Mouse (Mus musculus): ENCODE measurements around the gene Snx18. TPM values are rescaled to one million over a fixed set of nuclear protein-coding genes. Genes with fewer than 3 reads are reported as not detected.

Snx18 gene
- polyA plus RNA-seq, 1 experiment from 2014 or later, result 13.8 TPM

DNA sequence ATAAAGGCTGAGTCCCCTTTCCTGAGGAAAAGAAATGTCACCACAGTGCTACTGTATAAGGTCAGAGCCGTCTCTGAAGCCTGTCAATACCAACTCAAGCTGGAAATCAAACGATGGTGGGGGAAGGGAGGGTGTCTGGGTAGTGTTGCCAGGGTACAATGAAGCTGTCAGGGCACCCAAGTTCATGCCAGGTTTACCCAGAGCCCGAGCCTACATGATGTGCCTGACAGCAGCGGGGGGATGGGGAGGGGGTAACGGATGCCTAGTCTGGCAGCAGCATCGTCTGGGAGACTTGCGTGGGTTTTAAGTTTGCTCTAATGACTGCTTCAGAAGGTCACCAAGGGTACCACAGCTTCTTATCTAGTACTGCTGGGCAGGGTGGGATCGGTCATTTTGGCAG lies 23.1 kb downstream of the Snx18 start:
- H3K27ac ChIP-seq (replicated peaks), result no peak overlapping the region
- ATAC-seq (ENCODE audit: extremely low read depth, insufficient number of reproducible peaks, low FRiP score, low TSS enrichment), result no peak
- WGBS, result 44% methylated on average over 8 of the region's 8 CpGs

DNA sequence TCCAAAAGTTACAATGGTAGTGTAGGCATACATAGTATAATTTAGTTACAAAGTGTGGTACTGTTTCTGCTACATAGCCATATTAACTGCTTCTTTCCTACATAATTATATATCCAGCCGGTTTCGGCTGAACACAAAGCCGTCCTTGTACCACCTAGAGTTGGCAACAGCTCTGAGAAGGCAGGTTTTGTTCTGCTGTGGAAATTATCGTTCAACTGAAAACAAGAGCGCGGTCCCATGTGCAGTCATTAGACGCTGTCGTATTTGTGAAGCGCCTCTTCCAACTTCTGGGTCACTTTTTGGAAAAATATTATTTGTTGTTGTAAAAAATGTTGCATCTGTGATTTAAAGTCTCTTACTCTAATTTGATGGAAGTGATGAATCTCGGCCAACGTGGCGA lies 24.0 kb downstream of the Snx18 start:
- ATAC-seq (ENCODE audit: extremely low read depth, insufficient number of reproducible peaks, low FRiP score, low TSS enrichment), result no peak
- H3K27ac ChIP-seq (replicated peaks), result no peak overlapping the region
- H3K36me3 ChIP-seq, result peaks cover 47% of the 10 kb centered on the region
- H3K9ac ChIP-seq, result no peak overlapping the region
- peaks cover 56% of the 10 kb centered on the region for H3K4me1 ChIP-seq
- H3K4me2 ChIP-seq, result no peak overlapping the region
- no peaks in the 10 kb centered on the region for H3K27me3 ChIP-seq (replicated peaks)
- 90% methylated on average over 12 of the region's 12 CpGs for WGBS
- H3K4me3 ChIP-seq, result no peak overlapping the region
- H3K9me3 ChIP-seq, result no peaks in the 10 kb centered on the region

More for the DNA sequence above, 23.1 kb downstream of the Snx18 start:
- H3K4me3 ChIP-seq, result no peak overlapping the region
- no peaks in the 10 kb centered on the region for H3K9me3 ChIP-seq
- H3K36me3 ChIP-seq, result peaks cover 45% of the 10 kb centered on the region
- peak overlapping the region; percentile 27 for H3K4me2 ChIP-seq
- no peaks in the 10 kb centered on the region for H3K27me3 ChIP-seq (replicated peaks)
- no peak overlapping the region for H3K9ac ChIP-seq
- peaks cover 59% of the 10 kb centered on the region for H3K4me1 ChIP-seq

DNA sequence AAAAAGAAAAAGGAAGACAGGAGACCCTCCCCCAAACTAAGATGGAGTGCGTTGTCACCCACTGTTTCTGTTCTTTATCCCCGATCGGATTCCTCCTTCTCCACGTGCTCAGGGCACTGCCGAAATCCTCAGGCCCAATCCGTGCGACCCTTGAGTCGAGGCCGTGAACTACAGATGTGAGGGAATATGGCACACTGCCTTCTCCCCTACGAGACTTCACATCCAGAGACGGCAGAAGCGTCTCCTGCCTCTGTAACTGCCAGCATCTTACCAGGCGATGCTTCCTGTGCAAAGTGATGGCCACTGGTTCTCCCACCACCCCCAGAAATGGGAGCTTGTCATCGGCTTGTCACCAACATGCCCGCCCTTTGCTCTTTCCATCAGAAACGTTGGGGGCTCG lies 24.7 kb downstream of the Snx18 start:
- H3K4me3 ChIP-seq, result no peak overlapping the region
- H3K4me1 ChIP-seq, result peaks cover 54% of the 10 kb centered on the region
- H3K4me2 ChIP-seq, result no peak overlapping the region
- no peaks in the 10 kb centered on the region for H3K9me3 ChIP-seq
- no peaks in the 10 kb centered on the region for H3K27me3 ChIP-seq (replicated peaks)
- 0 out of 2 replicates have a peak overlapping the region, but pooled peaks have one; percentile 10 for H3K9ac ChIP-seq
- no peak for ATAC-seq (ENCODE audit: extremely low read depth, insufficient number of reproducible peaks, low FRiP score, low TSS enrichment)
- WGBS, result 83% methylated on average over 17 of the region's 17 CpGs
- H3K27ac ChIP-seq (replicated peaks), result no peak overlapping the region
- H3K36me3 ChIP-seq, result peaks cover 47% of the 10 kb centered on the region

DNA sequence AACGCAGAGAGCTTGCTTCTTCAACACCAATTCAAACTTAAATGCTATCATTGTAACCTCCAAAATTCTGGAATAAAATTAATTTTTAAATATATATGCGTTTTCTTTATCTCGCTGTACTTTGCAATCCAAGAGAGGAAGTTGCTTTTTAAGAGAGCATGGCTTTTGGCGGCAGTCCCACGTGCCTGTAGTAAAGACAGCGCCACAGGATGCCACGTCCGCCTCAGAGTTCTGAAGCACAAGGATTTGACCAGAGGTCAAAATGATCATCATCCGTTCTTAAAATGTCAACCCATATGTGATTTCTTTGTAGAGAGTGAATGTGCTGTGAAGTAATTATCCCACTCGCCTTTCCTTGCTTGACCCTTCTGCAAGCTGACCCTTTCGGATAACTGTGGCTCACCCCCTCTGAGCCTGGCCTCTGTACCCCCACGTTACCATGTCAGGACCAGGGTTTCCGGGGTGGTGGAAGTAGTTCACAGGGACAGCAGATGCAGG lies 25.6 kb downstream of the Snx18 start:
- H3K4me2 ChIP-seq, result no peak overlapping the region
- ATAC-seq (ENCODE audit: extremely low read depth, insufficient number of reproducible peaks, low FRiP score, low TSS enrichment), result no peak
- H3K27ac ChIP-seq (replicated peaks), result no peak overlapping the region
- H3K36me3 ChIP-seq, result peaks cover 47% of the 10 kb centered on the region
- H3K4me3 ChIP-seq, result no peak overlapping the region
- no peak overlapping the region for H3K9ac ChIP-seq
- WGBS, result 80% methylated on average over 13 of the region's 13 CpGs
- H3K4me1 ChIP-seq, result peaks cover 48% of the 10 kb centered on the region
- no peaks in the 10 kb centered on the region for H3K27me3 ChIP-seq (replicated peaks)
- H3K9me3 ChIP-seq, result no peaks in the 10 kb centered on the region

DNA sequence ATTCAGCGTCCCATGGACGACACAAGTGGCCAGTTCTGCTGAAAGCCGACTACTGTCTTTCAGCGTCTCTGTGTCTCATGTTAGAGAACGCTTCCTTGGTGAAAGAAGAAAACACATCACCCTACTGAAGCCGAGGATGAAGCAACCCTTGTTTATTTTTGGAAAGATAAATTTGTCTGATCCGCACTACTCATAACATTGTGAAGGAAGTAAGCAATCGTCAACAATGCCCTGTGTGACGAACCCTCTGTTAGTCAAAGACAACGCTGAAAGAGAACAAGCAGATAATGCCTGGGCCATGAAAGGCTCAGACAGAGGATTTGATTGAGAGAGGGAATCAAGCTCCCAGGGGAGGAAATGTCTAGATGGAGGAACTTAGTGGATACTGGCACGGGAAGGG lies 27.0 kb downstream of the Snx18 start:
- ATAC-seq (ENCODE audit: extremely low read depth, insufficient number of reproducible peaks, low FRiP score, low TSS enrichment), result no peak
- no peak overlapping the region for H3K4me3 ChIP-seq
- H3K4me1 ChIP-seq, result peaks cover 43% of the 10 kb centered on the region
- no peak overlapping the region for H3K9ac ChIP-seq
- 67% methylated on average over 11 of the region's 11 CpGs for WGBS
- H3K27ac ChIP-seq (replicated peaks), result no peak overlapping the region
- peaks cover 47% of the 10 kb centered on the region for H3K36me3 ChIP-seq
- H3K4me2 ChIP-seq, result no peak overlapping the region
- H3K9me3 ChIP-seq, result no peaks in the 10 kb centered on the region
- H3K27me3 ChIP-seq (replicated peaks), result no peaks in the 10 kb centered on the region

DNA sequence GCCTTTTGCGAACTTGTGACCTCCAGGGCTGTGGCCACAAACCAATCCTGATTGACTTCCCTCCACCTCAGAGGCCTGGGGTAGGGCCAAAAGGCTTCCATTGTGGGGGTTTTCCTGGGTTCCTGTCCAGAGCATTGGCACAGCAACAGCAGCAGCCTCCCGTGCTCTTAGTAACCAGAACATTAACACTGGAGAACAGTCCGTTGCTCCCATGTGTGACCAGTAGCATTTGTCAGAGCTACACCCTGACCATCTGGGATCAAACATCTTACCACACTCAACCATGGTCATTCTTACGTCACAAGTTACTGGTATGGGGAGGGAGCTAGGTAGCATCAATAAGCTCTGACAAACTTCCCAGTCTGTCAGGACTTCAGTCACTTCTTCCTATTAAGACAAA lies 28.1 kb downstream of the Snx18 start:
- WGBS, result 90% methylated on average over 4 of the region's 4 CpGs
- no peak overlapping the region for H3K9ac ChIP-seq
- peaks cover 47% of the 10 kb centered on the region for H3K36me3 ChIP-seq
- H3K9me3 ChIP-seq, result no peaks in the 10 kb centered on the region
- H3K27me3 ChIP-seq (replicated peaks), result no peaks in the 10 kb centered on the region
- H3K4me1 ChIP-seq, result peaks cover 32% of the 10 kb centered on the region
- H3K4me2 ChIP-seq, result no peak overlapping the region
- H3K27ac ChIP-seq (replicated peaks), result no peak overlapping the region
- H3K4me3 ChIP-seq, result no peak overlapping the region
- ATAC-seq (ENCODE audit: extremely low read depth, insufficient number of reproducible peaks, low FRiP score, low TSS enrichment), result no peak

DNA sequence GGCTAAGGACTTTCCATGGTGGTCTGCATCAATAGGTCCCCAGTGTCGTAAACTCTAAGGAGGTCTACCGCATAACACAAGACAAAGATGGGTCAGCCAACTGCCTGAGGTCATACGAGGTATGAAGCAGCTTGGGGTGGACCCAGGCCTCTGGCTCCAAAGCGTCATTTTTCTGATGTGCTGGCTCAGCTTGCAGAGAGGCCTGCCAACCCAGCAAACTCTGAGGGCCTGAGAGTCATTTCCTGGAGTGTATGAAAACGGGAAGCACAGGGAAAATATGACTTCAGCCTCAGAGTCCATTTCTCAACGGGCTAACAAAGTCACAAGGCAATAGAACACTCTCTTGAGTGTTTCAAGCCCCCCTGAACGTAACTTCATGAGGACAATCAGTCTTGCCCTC lies 28.9 kb downstream of the Snx18 start:
- Histone ChIP-seq H3K27me3 (replicated peaks) (no peaks in the 10 kb centered on the region), H3K9me3 (no peaks in the 10 kb centered on the region), H3K36me3 (peaks cover 45% of the 10 kb centered on the region), H3K9ac (no peak overlapping the region), H3K27ac (replicated peaks) (no peak overlapping the region), H3K4me2 (no peak overlapping the region), H3K4me1 (peaks cover 27% of the 10 kb centered on the region), H3K4me3 (no peak overlapping the region)
- WGBS, result 73% methylated on average over 7 of the region's 7 CpGs
- no peak for ATAC-seq (ENCODE audit: extremely low read depth, insufficient number of reproducible peaks, low FRiP score, low TSS enrichment)

DNA sequence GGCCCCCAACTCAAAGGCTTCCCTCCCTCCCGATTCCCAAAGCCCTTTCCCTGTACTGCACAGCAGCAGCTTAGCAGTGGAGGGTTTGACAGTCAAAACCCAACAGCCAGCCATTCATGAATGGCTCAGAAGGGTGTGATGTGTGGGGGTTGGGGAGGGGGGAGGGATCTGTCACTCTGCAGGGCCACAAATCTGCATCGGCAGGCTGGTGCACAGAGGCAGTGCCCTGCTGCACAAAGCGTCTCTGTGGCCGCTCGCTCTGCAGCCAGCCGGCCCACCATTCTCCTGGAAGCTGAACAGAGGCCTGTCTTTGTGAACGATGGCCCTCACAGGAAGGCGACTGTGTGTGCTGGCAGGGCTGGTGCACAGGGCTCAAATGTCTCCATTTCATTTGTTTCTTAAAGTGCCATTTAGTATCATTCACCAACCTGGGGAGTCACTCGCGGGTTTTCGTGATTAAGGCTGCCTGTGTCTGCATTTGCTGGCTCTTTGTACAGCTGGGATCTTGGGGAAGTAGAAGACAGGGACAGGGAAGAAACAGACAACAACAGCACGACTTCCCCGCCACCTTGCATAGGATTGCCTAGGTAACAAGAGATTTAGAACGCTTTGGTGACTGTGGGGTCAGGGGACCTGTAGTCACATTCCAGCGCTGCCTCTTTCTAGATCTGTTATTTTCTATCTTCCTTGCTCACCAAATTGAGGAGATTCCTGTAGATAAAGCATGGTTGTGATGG lies 31.0 kb downstream of the Snx18 start:
- no peaks in the 10 kb centered on the region for H3K27me3 ChIP-seq (replicated peaks)
- no peak for ATAC-seq (ENCODE audit: extremely low read depth, insufficient number of reproducible peaks, low FRiP score, low TSS enrichment)
- H3K4me3 ChIP-seq, result no peak overlapping the region
- peaks cover 24% of the 10 kb centered on the region for H3K36me3 ChIP-seq
- peaks cover 27% of the 10 kb centered on the region for H3K4me1 ChIP-seq
- H3K27ac ChIP-seq (replicated peaks), result 0 out of 2 replicates have a peak overlapping the region, but pooled peaks have one; percentile 4
- WGBS, result 32% methylated on average over 15 of the region's 15 CpGs
- H3K4me2 ChIP-seq, result peak overlapping the region; percentile 24
- H3K9me3 ChIP-seq, result no peaks in the 10 kb centered on the region
- H3K9ac ChIP-seq, result peak overlapping the region; percentile 35; the same call in 1 of the 2 replicates

DNA sequence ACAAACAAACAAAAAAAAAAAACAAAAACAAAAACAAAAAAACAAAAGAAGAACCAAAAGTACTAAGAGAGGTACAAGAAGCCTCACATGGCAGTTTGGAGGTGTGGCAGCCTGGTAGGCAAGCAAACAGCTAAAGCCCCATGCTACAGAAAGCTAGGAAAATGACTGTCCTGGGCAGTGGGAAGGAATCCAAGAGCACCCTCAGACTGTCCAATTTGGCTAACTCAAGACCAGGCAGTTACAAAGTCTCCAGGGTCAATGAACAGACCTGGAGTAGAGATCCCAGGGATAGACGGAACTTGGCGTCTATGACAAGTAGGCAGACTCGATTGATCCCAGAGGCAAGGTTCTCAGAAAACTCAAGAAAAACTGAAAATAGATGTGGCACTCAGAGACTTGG lies 32.8 kb downstream of the Snx18 start:
- no peaks in the 10 kb centered on the region for H3K27me3 ChIP-seq (replicated peaks)
- peaks cover 6% of the 10 kb centered on the region for H3K36me3 ChIP-seq
- WGBS, result 85% methylated on average over 3 of the region's 3 CpGs

DNA sequence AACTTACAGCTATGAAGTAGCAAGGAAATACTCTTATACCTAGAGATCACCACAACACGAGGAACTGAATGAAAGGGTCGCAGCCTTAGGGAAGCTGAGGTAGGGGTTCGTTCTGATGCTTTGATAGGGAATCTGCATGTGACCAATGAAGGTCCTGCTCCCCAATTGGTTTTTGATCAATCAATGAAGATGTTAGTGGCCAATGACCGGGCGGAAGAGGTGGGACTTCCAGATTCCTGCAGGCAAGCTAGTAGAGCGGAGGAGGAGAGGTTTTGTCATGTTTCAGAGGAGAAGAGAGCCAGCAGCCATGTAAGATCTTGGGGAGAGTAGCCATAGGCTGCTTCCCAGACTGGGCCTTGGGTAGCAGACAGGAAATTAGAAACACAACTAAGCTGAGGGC lies 33.9 kb downstream of the Snx18 start:
- Histone ChIP-seq H3K4me1 (peaks cover 11% of the 10 kb centered on the region), H3K27me3 (replicated peaks) (no peaks in the 10 kb centered on the region), H3K4me2 (no peak overlapping the region), H3K9me3 (no peaks in the 10 kb centered on the region), H3K9ac (no peak overlapping the region), H3K36me3 (no peaks in the 10 kb centered on the region), H3K4me3 (no peak overlapping the region), H3K27ac (replicated peaks) (no peak overlapping the region)
- 66% methylated on average over 6 of the region's 6 CpGs for WGBS
- no peak for ATAC-seq (ENCODE audit: extremely low read depth, insufficient number of reproducible peaks, low FRiP score, low TSS enrichment)

More for the DNA sequence above, 32.8 kb downstream of the Snx18 start:
- peaks cover 17% of the 10 kb centered on the region for H3K4me1 ChIP-seq
- H3K4me2 ChIP-seq, result no peak overlapping the region
- no peak for ATAC-seq (ENCODE audit: extremely low read depth, insufficient number of reproducible peaks, low FRiP score, low TSS enrichment)
- H3K27ac ChIP-seq (replicated peaks), result no peak overlapping the region
- no peak overlapping the region for H3K4me3 ChIP-seq
- H3K9ac ChIP-seq, result no peak overlapping the region
- H3K9me3 ChIP-seq, result no peaks in the 10 kb centered on the region

DNA sequence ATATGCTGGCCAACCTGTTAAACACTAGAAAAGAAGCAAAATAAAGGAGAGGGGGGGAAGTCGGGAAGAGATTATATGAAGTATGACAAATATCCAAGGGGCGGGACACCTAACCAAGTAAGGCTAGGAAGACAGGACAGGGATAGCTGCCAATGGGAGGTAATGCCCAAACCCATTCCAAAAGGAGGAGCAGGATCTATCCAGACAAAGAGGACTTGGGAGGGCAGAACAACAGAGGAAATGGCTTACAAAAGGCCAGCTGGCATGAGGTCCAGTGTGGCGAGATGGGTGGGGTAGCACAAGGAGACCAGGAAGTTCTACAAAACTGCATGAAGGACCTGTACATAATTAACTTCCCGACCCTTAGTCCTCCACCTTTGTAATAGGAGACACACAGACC lies 34.8 kb downstream of the Snx18 start:
- WGBS, result 65% methylated on average over 4 of the region's 4 CpGs
- Histone ChIP-seq H3K27ac (replicated peaks) (no peak overlapping the region), H3K4me1 (peaks cover 11% of the 10 kb centered on the region), H3K27me3 (replicated peaks) (no peaks in the 10 kb centered on the region), H3K4me2 (no peak overlapping the region), H3K9me3 (no peaks in the 10 kb centered on the region), H3K4me3 (no peak overlapping the region), H3K9ac (no peak overlapping the region), H3K36me3 (no peaks in the 10 kb centered on the region)
- no peak for ATAC-seq (ENCODE audit: extremely low read depth, insufficient number of reproducible peaks, low FRiP score, low TSS enrichment)

DNA sequence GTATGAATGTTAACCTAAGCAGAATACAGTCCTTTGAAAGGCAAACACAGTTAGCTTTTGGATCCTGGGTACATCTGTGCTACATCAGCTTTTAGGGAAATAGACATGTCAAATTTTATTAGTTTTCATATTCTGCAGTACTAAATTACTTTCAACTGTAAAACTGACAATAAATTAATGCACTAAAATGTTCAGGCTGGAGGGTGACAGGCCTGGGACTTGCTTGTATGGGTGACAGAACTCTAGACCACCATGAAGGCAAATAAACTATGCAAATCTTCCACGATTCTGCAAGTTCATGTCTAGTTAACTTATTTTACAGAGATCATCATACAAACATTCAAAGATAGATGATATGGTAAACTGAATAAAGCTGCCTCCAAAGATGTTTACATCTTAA lies 36.3 kb downstream of the Snx18 start:
- no peaks in the 10 kb centered on the region for H3K9me3 ChIP-seq
- H3K4me1 ChIP-seq, result peaks cover 2% of the 10 kb centered on the region
- H3K27me3 ChIP-seq (replicated peaks), result no peaks in the 10 kb centered on the region
- H3K36me3 ChIP-seq, result no peaks in the 10 kb centered on the region
- H3K4me2 ChIP-seq, result no peak overlapping the region
- H3K4me3 ChIP-seq, result no peak overlapping the region
- ATAC-seq (ENCODE audit: extremely low read depth, insufficient number of reproducible peaks, low FRiP score, low TSS enrichment), result no peak
- H3K27ac ChIP-seq (replicated peaks), result no peak overlapping the region
- H3K9ac ChIP-seq, result no peak overlapping the region
- WGBS, result 75% methylated on average over 1 of the region's 1 CpGs
